Mouse (Mus musculus): ENCODE results near the gene Coro1b.

GRCm38 (mm10) chr19:4119716-4120487, 28.5 kb upstream of the Coro1b start:
- TF ChIP-seq CTCF (IDR thresholded peaks at IDR 0.05; ENCODE audit: insufficient read depth, low read depth, low read length) (no peak), POLR2A (IDR thresholded peaks at IDR 0.05; ENCODE audit: insufficient read depth, low read depth, low read length) (no peak)

All from olfactory bulb, adult 2 months (tissue).